Mouse (Mus musculus) heart, embryonic 12.5 days (tissue): ENCODE results near the gene Ppat. TPM values are rescaled to one million over a fixed set of nuclear protein-coding genes. Genes with fewer than 3 reads are reported as not detected.
"Not testable (repeated sequence)": the region's sequence is repeated elsewhere in the genome, so short reads cannot be mapped to it uniquely, and the experiment has no call there.

Experiments
- ATAC-seq: fragments of 200-750 bp; cut with Nextera tagmentation; 2 replicates; pipeline ENCODE4 v1.8.0; 2017; ENCODE audit warnings: moderate TSS enrichment, moderate library complexity; ENCODE audit not compliant: insufficient number of reproducible peaks, low FRiP score
- H3K27ac ChIP-seq: fragments of 300-500 bp; sonication (generic); 2 replicates; pipeline ENCODE4 v1.5.1; 2016; ENCODE audit warnings: mild to moderate bottlenecking, moderate library complexity; ENCODE audit not compliant: poor library complexity, severe bottlenecking
- H3K27me3 ChIP-seq: fragments of 300-500 bp; sonication (generic); replicated peaks from 2 replicates; pipeline ENCODE4 v1.6.1; 2016; ENCODE audit warnings: mild to moderate bottlenecking, moderate library complexity
- H3K36me3 ChIP-seq: fragments of 300-500 bp; sonication (generic); 2 replicates; pipeline ENCODE4 v1.6.1; 2016; ENCODE audit warnings: mild to moderate bottlenecking, moderate library complexity
- H3K4me1 ChIP-seq: fragments of 300-500 bp; sonication (generic); replicated peaks from 2 replicates; pipeline ENCODE4 v1.6.1; 2016; ENCODE audit warnings: mild to moderate bottlenecking
- H3K4me2 ChIP-seq: fragments of 300-500 bp; sonication (generic); 2 replicates; pipeline ENCODE4 v1.6.1; 2016; ENCODE audit warnings: mild to moderate bottlenecking, moderate library complexity
- H3K4me3 ChIP-seq: fragments of 300-500 bp; sonication (generic); 2 replicates; pipeline ENCODE4 v1.5.1; 2016; ENCODE audit warnings: mild to moderate bottlenecking
- H3K9ac ChIP-seq: fragments of 300-500 bp; sonication (generic); 2 replicates; pipeline ENCODE4 v1.6.1; 2016; ENCODE audit warnings: mild to moderate bottlenecking, moderate library complexity
- H3K9me3 ChIP-seq: fragments of 300-500 bp; sonication (generic); replicated peaks from 2 replicates; pipeline ENCODE4 v1.6.1; 2016; ENCODE audit warnings: mild to moderate bottlenecking, moderate library complexity
- WGBS: fragments of 180-500 bp; shearing (Covaris S2); methylation state at CpG from one replicate; pipeline ENCODE4 v1.1.7; 2016; 5-methylcytosine and 5-hydroxymethylcytosine counted together
- polyA plus RNA-seq: library from polyadenylated mRNA; unstranded; fragments of >200 nt; fragmentation: Nextera tagmentation; extraction: Ambion mirVana; gene quantifications from 2 replicates; pipeline ENCODE4 v1.2.1, GENCODE M21; 2016

The Ppat gene
- polyA plus RNA-seq, 1 experiment from 2014 or later, result 33.2 TPM

- peaks cover 5% of the 10 kb centered on the region for H3K4me1 ChIP-seq
- no peak overlapping the region for H3K27ac ChIP-seq
- H3K9ac ChIP-seq, result no peak overlapping the region
- no peaks in the 10 kb centered on the region for H3K9me3 ChIP-seq
- ATAC-seq, result no peak
- no peaks in the 10 kb centered on the region for H3K27me3 ChIP-seq
- H3K4me3 ChIP-seq, result no peak overlapping the region
- WGBS, result 83% methylated on average over 4 of the region's 4 CpGs
- peaks cover 62% of the 10 kb centered on the region for H3K36me3 ChIP-seq
- H3K4me2 ChIP-seq, result no peak overlapping the region
Observed at GRCm38 (mm10) chr5:76922833-76923232, 28.5 kb downstream of the Ppat start.

- whole genome bisulfite sequencing, result 92% methylated on average over 5 of the region's 5 CpGs
- ATAC-seq, result not testable (repeated sequence)
- H3K36me3 ChIP-seq, result peaks cover 40% of the 10 kb centered on the region
Observed at GRCm38 (mm10) chr5:76912522-76912921, 38.9 kb downstream of the Ppat start.

DNA sequence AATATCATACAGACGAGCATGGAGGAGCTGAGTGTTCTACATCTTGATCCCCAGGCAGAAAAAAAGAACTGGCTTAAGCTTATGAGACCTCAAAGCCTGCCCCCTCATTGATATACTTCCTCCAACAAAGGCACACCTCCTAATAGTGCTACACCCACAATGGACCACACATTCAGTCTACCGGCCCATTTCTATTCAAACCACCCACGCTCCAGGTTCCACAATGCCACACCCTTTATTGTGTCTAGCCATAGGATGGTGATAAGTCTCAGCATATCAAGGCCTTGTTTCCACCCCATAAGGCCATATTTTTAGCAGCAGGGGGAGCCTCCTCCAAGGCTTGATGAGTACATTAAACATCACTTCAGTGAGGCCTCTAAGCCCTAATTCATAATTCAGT, 40.6 kb downstream of the Ppat start:
- Histone ChIP-seq H3K4me3 (no peak overlapping the region), H3K27me3 (no peaks in the 10 kb centered on the region), H3K9ac (no peak overlapping the region), H3K4me1 (peaks cover 7% of the 10 kb centered on the region), H3K9me3 (no peaks in the 10 kb centered on the region), H3K27ac (no peak overlapping the region), H3K36me3 (peaks cover 30% of the 10 kb centered on the region), H3K4me2 (no peak overlapping the region)
- ATAC-seq, result no peak
- WGBS, result 71% methylated on average over 3 of the region's 3 CpGs

More at GRCm38 (mm10) chr5:76912522-76912921, 38.9 kb downstream of the Ppat start:
- H3K4me2 ChIP-seq, H3K4me3 ChIP-seq, H3K9ac ChIP-seq, H3K27me3 ChIP-seq, H3K27ac ChIP-seq, H3K4me1 ChIP-seq, H3K9me3 ChIP-seq: not testable (repeated sequence)

DNA sequence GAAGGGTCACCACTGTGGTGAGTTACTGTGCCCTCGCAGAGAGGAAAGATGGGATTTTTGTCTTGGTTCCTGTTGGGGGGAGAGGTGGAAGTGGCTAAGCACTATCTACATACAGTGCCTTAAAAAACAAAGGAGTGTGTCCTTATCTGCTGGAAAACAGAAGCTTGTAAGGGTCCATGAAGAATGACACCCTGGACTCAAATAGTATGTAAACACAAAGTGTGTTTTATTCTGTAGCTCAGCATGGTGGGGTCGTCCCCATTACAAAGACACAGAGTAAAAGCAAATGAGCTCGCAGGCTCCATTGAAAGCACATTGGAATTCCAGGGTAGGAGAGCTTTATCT, 45.3 kb downstream of the Ppat start:
- no peaks in the 10 kb centered on the region for H3K27me3 ChIP-seq
- peak overlapping the region; percentile 85 for H3K9ac ChIP-seq
- peaks cover 11% of the 10 kb centered on the region for H3K4me1 ChIP-seq
- 26% methylated on average over 3 of the region's 3 CpGs for WGBS
- peak overlapping the region; percentile 92 for H3K27ac ChIP-seq
- peaks cover 11% of the 10 kb centered on the region for H3K36me3 ChIP-seq
- peak overlapping the region; percentile 80 for H3K4me2 ChIP-seq
- no peaks in the 10 kb centered on the region for H3K9me3 ChIP-seq
- ATAC-seq, result 0 out of 2 replicates have a peak, but pooled peaks have one; percentile 4
- peak overlapping the region; percentile 73 for H3K4me3 ChIP-seq

GRCm38 (mm10) chr5:76905405-76906154, 45.8 kb downstream of the Ppat start, which contains the start of gene Aasdh:
Aasdh (minus strand) TSS chr5:76905514.
- H3K27me3 ChIP-seq, result no peaks in the 10 kb centered on the region
- H3K9ac ChIP-seq, result peak within 1 kb of the TSS; percentile 85
- peak; percentile 99 for ATAC-seq
- peak within 1 kb of the TSS; percentile 80 for H3K4me2 ChIP-seq
- H3K4me1 ChIP-seq, result peaks cover 11% of the 10 kb centered on the region
- H3K27ac ChIP-seq, result peak within 1 kb of the TSS; percentile 92
- H3K9me3 ChIP-seq, result no peaks in the 10 kb centered on the region
- peaks cover 11% of the 10 kb centered on the region for H3K36me3 ChIP-seq
- H3K4me3 ChIP-seq, result peak within 1 kb of the TSS; percentile 73
- WGBS, result under 1% methylated on average over 47 of the region's 47 CpGs

DNA sequence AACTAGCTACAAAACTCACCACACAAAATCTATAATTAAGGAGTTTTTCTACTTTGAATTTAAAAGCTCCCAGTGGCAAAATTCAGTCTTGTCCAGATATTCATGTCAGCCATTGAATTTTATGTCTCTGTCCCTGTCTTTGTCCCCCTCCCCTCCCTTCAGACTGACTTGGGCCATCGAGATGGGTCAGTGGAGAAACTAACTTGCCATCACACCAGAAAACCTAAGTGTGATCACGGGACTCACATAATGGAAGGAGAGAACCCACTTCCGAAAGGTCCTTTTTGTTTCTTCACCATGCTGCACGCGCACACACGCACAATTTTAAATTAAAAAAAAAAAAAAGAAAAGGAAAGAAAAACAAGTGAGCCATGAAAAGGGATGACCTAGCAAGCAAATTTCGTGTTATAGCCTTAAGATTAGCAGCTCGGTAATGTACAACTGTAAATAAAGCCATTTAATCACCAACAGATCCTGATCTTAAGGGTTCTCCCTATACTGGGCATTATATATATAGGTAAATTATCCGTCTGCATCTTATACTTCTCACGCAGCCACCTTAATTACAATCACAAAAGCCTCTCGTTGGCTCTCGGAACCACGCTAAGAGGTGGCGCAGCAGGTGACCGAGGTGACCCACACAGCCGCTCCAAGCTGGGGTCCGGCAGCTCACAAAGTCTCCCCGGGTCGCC, 46.5 kb downstream of the Ppat start:
- peaks cover 8% of the 10 kb centered on the region for H3K36me3 ChIP-seq
- H3K27ac ChIP-seq, result peak overlapping the region; percentile 92
- ATAC-seq, result no peak
- peak overlapping the region; percentile 73 for H3K4me3 ChIP-seq
- 2% methylated on average over 19 of the region's 19 CpGs for WGBS
- H3K9me3 ChIP-seq, result no peaks in the 10 kb centered on the region
- H3K4me2 ChIP-seq, result peak overlapping the region; percentile 80
- H3K4me1 ChIP-seq, result peaks cover 11% of the 10 kb centered on the region
- H3K9ac ChIP-seq, result peak overlapping the region; percentile 85
- no peaks in the 10 kb centered on the region for H3K27me3 ChIP-seq

GRCm38 (mm10) chr5:76902131-76902530, 49.2 kb downstream of the Ppat start:
- Histone ChIP-seq H3K9me3 (no peaks in the 10 kb centered on the region), H3K36me3 (peaks cover 10% of the 10 kb centered on the region; the same call in 1 of the 2 replicates), H3K4me3 (no peak overlapping the region), H3K27me3 (no peaks in the 10 kb centered on the region), H3K4me2 (no peak overlapping the region), H3K27ac (no peak overlapping the region), H3K9ac (peak overlapping the region; percentile 40; the same call in 1 of the 2 replicates), H3K4me1 (peaks cover 11% of the 10 kb centered on the region)
- WGBS, result 37% methylated on average over 4 of the region's 4 CpGs
- ATAC-seq, result no peak

GRCm38 (mm10) chr5:76893084-76893483, 58.3 kb downstream of the Ppat start:
- Histone ChIP-seq H3K4me3 (no peak overlapping the region), H3K9me3 (no peaks in the 10 kb centered on the region), H3K4me1 (no peaks in the 10 kb centered on the region), H3K9ac (no peak overlapping the region), H3K27ac (no peak overlapping the region), H3K27me3 (no peaks in the 10 kb centered on the region), H3K36me3 (peaks cover 59% of the 10 kb centered on the region), H3K4me2 (no peak overlapping the region)
- ATAC-seq, result no peak
- 75% methylated on average over 2 of the region's 2 CpGs for WGBS

GRCm38 (mm10) chr5:76892608-76893007, 58.8 kb downstream of the Ppat start:
- no peaks in the 10 kb centered on the region for H3K27me3 ChIP-seq
- H3K4me3 ChIP-seq, result no peak overlapping the region
- no peak for ATAC-seq
- no peak overlapping the region for H3K4me2 ChIP-seq
- H3K36me3 ChIP-seq, result peaks cover 62% of the 10 kb centered on the region
- H3K9ac ChIP-seq, result no peak overlapping the region
- H3K27ac ChIP-seq, result no peak overlapping the region
- H3K9me3 ChIP-seq, result no peaks in the 10 kb centered on the region
- 58% methylated on average over 2 of the region's 2 CpGs for WGBS
- no peaks in the 10 kb centered on the region for H3K4me1 ChIP-seq

- Histone ChIP-seq H3K27ac (no peak overlapping the region), H3K4me3 (no peak overlapping the region), H3K4me2 (no peak overlapping the region), H3K27me3 (no peaks in the 10 kb centered on the region), H3K9ac (no peak overlapping the region), H3K36me3 (peaks cover 71% of the 10 kb centered on the region), H3K9me3 (no peaks in the 10 kb centered on the region), H3K4me1 (no peaks in the 10 kb centered on the region)
- WGBS, result 88% methylated on average over 2 of the region's 2 CpGs
- no peak for ATAC-seq
Observed at GRCm38 (mm10) chr5:76887011-76887410, 64.4 kb downstream of the Ppat start.

DNA sequence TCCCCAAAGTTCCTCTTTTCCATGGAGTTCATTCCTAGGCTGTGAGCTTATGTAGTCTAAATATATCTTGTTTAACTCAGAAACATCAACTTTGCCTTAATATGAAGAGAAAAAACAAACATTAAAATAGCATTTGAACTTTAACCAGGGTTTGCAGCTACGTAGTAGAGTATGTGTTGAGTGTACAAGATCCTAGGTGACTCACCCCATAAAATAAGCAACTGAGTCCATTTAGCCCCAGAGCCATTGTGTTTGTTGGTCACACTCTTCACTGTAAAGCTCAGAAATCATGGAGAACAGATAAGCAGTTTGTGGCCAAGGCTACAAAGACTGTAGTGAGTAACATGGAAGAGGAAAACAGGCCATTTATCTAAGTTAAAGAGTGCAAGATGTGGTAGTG, 67.3 kb downstream of the Ppat start:
- Histone ChIP-seq H3K36me3 (peaks cover 65% of the 10 kb centered on the region), H3K9me3 (no peaks in the 10 kb centered on the region), H3K27ac (no peak overlapping the region), H3K4me2 (no peak overlapping the region), H3K27me3 (no peaks in the 10 kb centered on the region), H3K4me1 (no peaks in the 10 kb centered on the region), H3K4me3 (no peak overlapping the region), H3K9ac (no peak overlapping the region)
- WGBS, result 83% methylated on average over 1 of the region's 1 CpGs
- no peak for ATAC-seq
